Comparison of ENCODE assay signal across 24 mouse cellular contexts in the genomic region with DNA sequence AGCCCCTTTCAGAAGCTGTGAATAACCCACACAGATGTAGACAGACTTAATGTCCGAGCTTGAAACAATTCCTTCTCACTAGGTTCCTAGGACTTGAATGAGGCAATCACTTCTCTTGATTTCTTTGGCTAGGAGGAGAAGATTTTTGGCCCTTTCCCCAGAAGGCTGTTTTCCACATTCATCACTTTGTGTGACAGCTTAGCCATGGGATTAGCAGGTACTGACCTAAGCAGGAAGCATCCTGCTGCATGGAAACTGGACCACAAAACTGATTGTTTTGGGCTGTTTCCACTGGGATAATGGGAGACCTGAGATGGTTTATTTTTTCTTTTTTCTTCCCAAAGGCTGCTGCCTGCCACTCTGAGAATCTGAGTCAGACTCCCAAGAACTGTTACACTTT.
A peak's percentile ranks its signal among the peaks of the same experiment; 100 is the strongest.
DNase-seq lines count a peak whose midpoint lies in the region; ATAC-seq and TF ChIP-seq lines count a peak whose summit lies in the region.
"Had no signal": no experiment of that assay in that cellular context is flagged by ENCODE, and none has a peak within 500 bp of the region (broad histone marks: within the 10 kb centered on the region; RNA-seq: fewer than 3 reads in every experiment).

No protein-coding gene starts in this region.

- no peaks in the 10 kb centered on the region for H3K4me1 ChIP-seq in embryonic facial prominence, embryonic 14.5 days (ENCODE audit: control insufficient read depth, insufficient read depth, low read length)
- no peaks in the 10 kb centered on the region for H3K4me1 ChIP-seq in embryonic facial prominence, embryonic 10.5 days
- H3K4me1 ChIP-seq in kidney, postnatal 0 days (replicated peaks; ENCODE audit: insufficient read depth, low read length) = no peaks in the 10 kb centered on the region
- no peaks in the 10 kb centered on the region for H3K4me1 ChIP-seq in forebrain, embryonic 13.5 days
- H3K4me1 ChIP-seq: heart, embryonic 15.5 days; limb, embryonic 12.5 days; midbrain, embryonic 13.5 days; neural tube, embryonic 13.5 days had no signal

- H3K4me3 ChIP-seq in embryonic facial prominence, embryonic 14.5 days (ENCODE audit: low read depth, low read length) = no peak overlapping the region
- H3K4me3 ChIP-seq in embryonic facial prominence, embryonic 10.5 days = no peak overlapping the region
- no peak overlapping the region for H3K4me3 ChIP-seq in kidney, postnatal 0 days (replicated peaks; ENCODE audit: low read depth, low read length)
- no peak overlapping the region for H3K4me3 ChIP-seq in forebrain, embryonic 13.5 days
- H3K4me3 ChIP-seq: heart, embryonic 15.5 days; limb, embryonic 12.5 days; midbrain, embryonic 13.5 days; neural tube, embryonic 13.5 days had no signal

- no peaks in the 10 kb centered on the region for H3K9me3 ChIP-seq in embryonic facial prominence, embryonic 14.5 days (ENCODE audit: control insufficient read depth, low read length)
- no peaks in the 10 kb centered on the region for H3K9me3 ChIP-seq in embryonic facial prominence, embryonic 10.5 days
- no peaks in the 10 kb centered on the region for H3K9me3 ChIP-seq in kidney, postnatal 0 days (replicated peaks; ENCODE audit: low read length)
- H3K9me3 ChIP-seq in forebrain, embryonic 13.5 days (replicated peaks) = no peaks in the 10 kb centered on the region
- H3K9me3 ChIP-seq: heart, embryonic 15.5 days; limb, embryonic 12.5 days; midbrain, embryonic 13.5 days; neural tube, embryonic 13.5 days had no signal

- TF ChIP-seq CTCF in kidney, postnatal 0 days (IDR thresholded peaks at IDR 0.05; ENCODE audit: low read depth) = no peak

- peak; percentile 6 for DNase-seq in adrenal gland, adult 2 months
- no peak for DNase-seq in adrenal gland, postnatal 25 days
- peak; percentile 56 for DNase-seq in embryonic facial prominence, embryonic 14.5 days (ENCODE audit: low spot score)
- no peak for DNase-seq in embryonic facial prominence, embryonic 10.5 days (ENCODE audit: low spot score)
- DNase-seq in kidney, postnatal 0 days (ENCODE audit: low spot score) = peak; percentile 39
- no peak for DNase-seq in kidney, postnatal 10 days
- peak; percentile 13 for DNase-seq in fat pad, adult 2 months (ENCODE audit: extremely low read depth, low read depth, low spot score)
- DNase-seq: adrenal gland, postnatal 36 days; cerebellum, postnatal 14 days; forebrain, postnatal 0 days; heart, postnatal 36 days; kidney, adult 11 months; lung, postnatal 10 days had no signal

- no peak overlapping the region for H3K9ac ChIP-seq in embryonic facial prominence, embryonic 14.5 days (ENCODE audit: low read depth, low read length)
- no peak overlapping the region for H3K9ac ChIP-seq in kidney, postnatal 0 days (ENCODE audit: low read depth, low read length)
- H3K9ac ChIP-seq in forebrain, embryonic 13.5 days = no peak overlapping the region
- H3K9ac ChIP-seq: forebrain, postnatal 0 days; heart, embryonic 15.5 days; hindbrain, embryonic 14.5 days; limb, embryonic 12.5 days; midbrain, embryonic 13.5 days; neural tube, embryonic 13.5 days had no signal

- 53% methylated on average over 1 of the region's 1 CpGs for WGBS in embryonic facial prominence, embryonic 14.5 days
- 80% methylated on average over 1 of the region's 1 CpGs for WGBS in embryonic facial prominence, embryonic 10.5 days
- whole genome bisulfite sequencing in kidney, postnatal 0 days = 45% methylated on average over 1 of the region's 1 CpGs
- WGBS in forebrain, embryonic 13.5 days = 50% methylated on average over 1 of the region's 1 CpGs

- no peak overlapping the region for H3K27ac ChIP-seq in embryonic facial prominence, embryonic 14.5 days (replicated peaks; ENCODE audit: low read depth, low read length)
- H3K27ac ChIP-seq in embryonic facial prominence, embryonic 10.5 days (replicated peaks) = no peak overlapping the region
- no peak overlapping the region for H3K27ac ChIP-seq in kidney, postnatal 0 days
- H3K27ac ChIP-seq in forebrain, embryonic 13.5 days = no peak overlapping the region
- H3K27ac ChIP-seq: heart, embryonic 15.5 days; hindbrain, embryonic 14.5 days; limb, embryonic 12.5 days; macrophage; midbrain, embryonic 13.5 days; neural tube, embryonic 13.5 days had no signal

- no peaks in the 10 kb centered on the region for H3K27me3 ChIP-seq in embryonic facial prominence, embryonic 14.5 days (replicated peaks; ENCODE audit: control insufficient read depth, insufficient read depth, low read length)
- no peaks in the 10 kb centered on the region for H3K27me3 ChIP-seq in embryonic facial prominence, embryonic 10.5 days (replicated peaks; ENCODE audit: low read depth, poor library complexity, severe bottlenecking)
- H3K27me3 ChIP-seq in kidney, postnatal 0 days (ENCODE audit: insufficient read depth, low read length) = no peaks in the 10 kb centered on the region
- H3K27me3 ChIP-seq in forebrain, embryonic 13.5 days = no peaks in the 10 kb centered on the region
- H3K27me3 ChIP-seq: CH12.LX; heart, embryonic 15.5 days; limb, embryonic 12.5 days; midbrain, embryonic 13.5 days; neural tube, embryonic 13.5 days had no signal

- no peak overlapping the region for H3K4me2 ChIP-seq in embryonic facial prominence, embryonic 14.5 days (ENCODE audit: low read depth, low read length)
- H3K4me2 ChIP-seq in kidney, postnatal 0 days (ENCODE audit: low read length) = no peak overlapping the region
- H3K4me2 ChIP-seq in forebrain, embryonic 13.5 days = no peak overlapping the region
- H3K4me2 ChIP-seq: heart, embryonic 15.5 days; hindbrain, embryonic 14.5 days; limb, embryonic 12.5 days; liver, embryonic 11.5 days; midbrain, embryonic 13.5 days; neural tube, embryonic 13.5 days had no signal

- ATAC-seq in embryonic facial prominence, embryonic 14.5 days (ENCODE audit: low read depth) = no peak
- no peak for ATAC-seq in kidney, postnatal 0 days (replicated peaks; ENCODE audit: low FRiP score, low read depth)
- ATAC-seq in forebrain, embryonic 13.5 days = no peak
- ATAC-seq: activated CD4-positive, CD25-positive, alpha-beta regulatory T cell, adult 4 months; forebrain, postnatal 0 days; inflammation-experienced regulatory T-cells, adult 6 months; midbrain, embryonic 13.5 days had no signal

- H3K36me3 ChIP-seq in embryonic facial prominence, embryonic 14.5 days (ENCODE audit: control insufficient read depth, insufficient read depth, low read length) = no peaks in the 10 kb centered on the region
- no peaks in the 10 kb centered on the region for H3K36me3 ChIP-seq in embryonic facial prominence, embryonic 10.5 days (replicated peaks)
- H3K36me3 ChIP-seq in kidney, postnatal 0 days (ENCODE audit: insufficient read depth, low read length) = no peaks in the 10 kb centered on the region
- H3K36me3 ChIP-seq in forebrain, embryonic 13.5 days (ENCODE audit: poor library complexity, severe bottlenecking) = no peaks in the 10 kb centered on the region
- H3K36me3 ChIP-seq: heart, embryonic 15.5 days; limb, embryonic 12.5 days; midbrain, embryonic 13.5 days; neural tube, embryonic 13.5 days had no signal

Comparison
In these comparisons a context has a peak if more than half of its experiments do, and no peak if none do; other contexts are left out.
1. DNase-seq: peak in adrenal gland, adult 2 months (single experiment), embryonic facial prominence, embryonic 14.5 days (single experiment), kidney, postnatal 0 days (single experiment) and fat pad, adult 2 months (single experiment); none in adrenal gland, postnatal 25 days (single experiment), embryonic facial prominence, embryonic 10.5 days (single experiment) and kidney, postnatal 10 days (single experiment).